Mouse (Mus musculus): ENCODE measurements at regions not wholly inside any gene's neighbourhood (a gene's known extent, or its start where the extent isn't known, plus 50 kb on each side); places are given as distances from the start of the nearest gene placed in this dataset.

GRCm38 (mm10) chr4:62755237-62755900, 195.7 kb downstream of the Rgs3 start:
- DNase-seq, result no peak

GRCm38 (mm10) chr4:62756721-62757206, 197.1 kb downstream of the Rgs3 start:
- no peak for DNase-seq

GRCm38 (mm10) chr4:62760748-62761604, 201.3 kb downstream of the Rgs3 start:
- no peak for DNase-seq

GRCm38 (mm10) chr4:62761672-62762071, 202.0 kb downstream of the Rgs3 start:
- peak; percentile 80 for DNase-seq

- peak; percentile 79 for DNase-seq
These were observed 201.4 kb upstream of the Zfp618 start for GRCm38 (mm10) chr4:62763990-62764389.

GRCm38 (mm10) chr4:62769469-62770234, 195.7 kb upstream of the Zfp618 start:
- DNase-seq, result no peak

- DNase-seq, result no peak
These were observed 190.3 kb upstream of the Zfp618 start for GRCm38 (mm10) chr4:62775005-62775609.

GRCm38 (mm10) chr4:62776881-62777280, 188.5 kb upstream of the Zfp618 start:
- DNase-seq, result no peak

GRCm38 (mm10) chr4:62777436-62777835, 187.9 kb upstream of the Zfp618 start:
- DNase-seq, result no peak

- no peak for DNase-seq
These were observed 186.8 kb upstream of the Zfp618 start for GRCm38 (mm10) chr4:62778621-62779020.

GRCm38 (mm10) chr4:62780409-62780808, 185.0 kb upstream of the Zfp618 start:
- DNase-seq, result peak; percentile 86

GRCm38 (mm10) chr4:62780837-62781236, 184.5 kb upstream of the Zfp618 start:
- no peak for DNase-seq

- no peak for DNase-seq
These were observed 184.0 kb upstream of the Zfp618 start for GRCm38 (mm10) chr4:62781309-62781800.

- no peak for DNase-seq
These were observed 179.7 kb upstream of the Zfp618 start for GRCm38 (mm10) chr4:62785711-62786110.

GRCm38 (mm10) chr4:62789696-62790095, 175.7 kb upstream of the Zfp618 start:
- DNase-seq, result no peak

GRCm38 (mm10) chr4:62793582-62793981, 171.8 kb upstream of the Zfp618 start:
- no peak for DNase-seq

- no peak for DNase-seq
These were observed 169.8 kb upstream of the Zfp618 start for GRCm38 (mm10) chr4:62795538-62795937.

- DNase-seq, result no peak
These were observed 165.4 kb upstream of the Zfp618 start for GRCm38 (mm10) chr4:62799923-62800322.

- DNase-seq, result no peak
These were observed 159.5 kb upstream of the Zfp618 start for GRCm38 (mm10) chr4:62805841-62806240.

GRCm38 (mm10) chr4:62806786-62807185, 158.6 kb upstream of the Zfp618 start:
- DNase-seq, result no peak

- no peak for DNase-seq
These were observed 157.3 kb upstream of the Zfp618 start for GRCm38 (mm10) chr4:62807926-62808552.

GRCm38 (mm10) chr4:62808553-62808950, 156.8 kb upstream of the Zfp618 start:
- no peak for DNase-seq

All from cerebellum, adult 8-10 months (tissue).